Mouse (Mus musculus): Measurements from ENCODE around the gene Gna15. TPM values are rescaled to one million over a fixed set of nuclear protein-coding genes. Genes with fewer than 3 reads are reported as not detected.

Gene Gna15
- polyA plus RNA-seq, 2 experiments = 3.2 to 4.6 TPM

- Histone ChIP-seq H3K27me3 (ENCODE audit: control insufficient read depth, insufficient read depth, low read length) (no peaks in the 10 kb centered on the region), H3K36me3 (replicated peaks; ENCODE audit: control insufficient read depth, insufficient read depth, low read depth) (no peaks in the 10 kb centered on the region), H3K4me2 (ENCODE audit: low read depth) (peak overlapping the region; percentile 69), H3K9ac (replicated peaks) (peak overlapping the region; percentile 53), H3K4me3 (ENCODE audit: insufficient read depth in 1 of 2, low read depth in 2 of 2, low read length in 2 of 2) (peak overlapping the region; percentile 17 to 49), H3K4me1 (replicated peaks; ENCODE audit: control insufficient read depth in 2 of 2, insufficient read depth in 2 of 2, low read length in 1 of 2) (peaks cover 25 to 31% of the 10 kb centered on the region in 2 experiments), H3K27ac (peak overlapping the region; percentile 24; the same call in 1 of the 2 replicates), H3K9me3 (ENCODE audit: control insufficient read depth, low read length) (no peaks in the 10 kb centered on the region)
- peak; percentile 18; the same call in 1 of the 2 replicates for ATAC-seq (ENCODE audit: insufficient read depth)
- WGBS (ENCODE audit: insufficient replicate concordance) = 3% methylated on average over 19 of the region's 19 CpGs
- no peak for DNase-seq (ENCODE audit: low read depth in 3 of 3, low spot score in 3 of 3)
- TF ChIP-seq CTCF (IDR thresholded peaks at IDR 0.05; ENCODE audit: low read depth) = no peak
- TF ChIP-seq EP300 (IDR thresholded peaks at IDR 0.05; ENCODE audit: low read depth) = no peak
Observed at GRCm38 (mm10) chr10:81523570-81523969, 455 bp downstream of the Gna15 start.

- Histone ChIP-seq H3K36me3 (replicated peaks; ENCODE audit: control insufficient read depth, insufficient read depth, low read depth) (no peaks in the 10 kb centered on the region), H3K9ac (replicated peaks) (peak overlapping the region; percentile 53; the same call in 1 of the 2 replicates), H3K9me3 (ENCODE audit: control insufficient read depth, low read length) (no peaks in the 10 kb centered on the region), H3K27me3 (ENCODE audit: control insufficient read depth, insufficient read depth, low read length) (no peaks in the 10 kb centered on the region), H3K4me2 (ENCODE audit: low read depth) (peak overlapping the region; percentile 69), H3K27ac (no peak overlapping the region), H3K4me1 (replicated peaks; ENCODE audit: control insufficient read depth in 2 of 2, insufficient read depth in 2 of 2, low read length in 1 of 2) (peaks cover 25 to 36% of the 10 kb centered on the region in 2 experiments), H3K4me3 (ENCODE audit: insufficient read depth in 1 of 2, low read depth in 2 of 2, low read length in 2 of 2) (peak overlapping the region; percentile 17 to 49)
- ATAC-seq (ENCODE audit: insufficient read depth) (no peak), DNase-seq (ENCODE audit: low read depth in 3 of 3, low spot score in 3 of 3) (no peak)
- TF ChIP-seq CTCF (IDR thresholded peaks at IDR 0.05; ENCODE audit: low read depth) (no peak), EP300 (IDR thresholded peaks at IDR 0.05; ENCODE audit: low read depth) (no peak)
- 25% methylated on average over 6 of the region's 6 CpGs for WGBS (ENCODE audit: insufficient replicate concordance)
Observed at GRCm38 (mm10) chr10:81523142-81523541, 883 bp downstream of the Gna15 start.

GRCm38 (mm10) chr10:81519978-81520365 lies 4.1 kb downstream of the Gna15 start:
- no peaks in the 10 kb centered on the region for H3K9me3 ChIP-seq (ENCODE audit: control insufficient read depth, low read length)

GRCm38 (mm10) chr10:81519227-81519977 lies 4.6 kb downstream of the Gna15 start:
- no peak overlapping the region for H3K4me3 ChIP-seq (ENCODE audit: insufficient read depth in 1 of 2, low read depth in 2 of 2, low read length in 2 of 2)
- DNase-seq (ENCODE audit: low read depth in 3 of 3, low spot score in 3 of 3) = peak in 1 of 3 experiments; percentile 47
- H3K27ac ChIP-seq = peak overlapping the region; percentile 38
- no peaks in the 10 kb centered on the region for H3K27me3 ChIP-seq (ENCODE audit: control insufficient read depth, insufficient read depth, low read length)
- TF ChIP-seq CTCF (IDR thresholded peaks at IDR 0.05; ENCODE audit: low read depth) = no peak
- TF ChIP-seq EP300 (IDR thresholded peaks at IDR 0.05; ENCODE audit: low read depth) = peak; percentile 78
- no peak overlapping the region; the same call in 1 of the 2 replicates for H3K4me2 ChIP-seq (ENCODE audit: low read depth)
- no peaks in the 10 kb centered on the region for H3K36me3 ChIP-seq (replicated peaks; ENCODE audit: control insufficient read depth, insufficient read depth, low read depth)
- peak; percentile 78 for ATAC-seq (ENCODE audit: insufficient read depth)
- 6% methylated on average over 6 of the region's 6 CpGs for WGBS (ENCODE audit: insufficient replicate concordance)
- no peak overlapping the region for H3K9ac ChIP-seq (replicated peaks)
- H3K4me1 ChIP-seq (replicated peaks; ENCODE audit: control insufficient read depth in 2 of 2, insufficient read depth in 2 of 2, low read length in 1 of 2) = peaks cover 22 to 37% of the 10 kb centered on the region in 2 experiments
- H3K9me3 ChIP-seq (ENCODE audit: control insufficient read depth, low read length) = no peaks in the 10 kb centered on the region

More at GRCm38 (mm10) chr10:81519978-81520365, 4.1 kb downstream of the Gna15 start:
- H3K4me1 ChIP-seq (replicated peaks; ENCODE audit: control insufficient read depth in 2 of 2, insufficient read depth in 2 of 2, low read length in 1 of 2) = peaks cover 25 to 43% of the 10 kb centered on the region in 2 experiments
- H3K4me2 ChIP-seq (ENCODE audit: low read depth) = no peak overlapping the region; the same call in 1 of the 2 replicates
- ATAC-seq (ENCODE audit: insufficient read depth) (no peak), DNase-seq (ENCODE audit: low read depth in 3 of 3, low spot score in 3 of 3) (no peak)
- no peak overlapping the region for H3K4me3 ChIP-seq (ENCODE audit: insufficient read depth in 1 of 2, low read depth in 2 of 2, low read length in 2 of 2)
- WGBS (ENCODE audit: insufficient replicate concordance) = 21% methylated on average over 3 of the region's 3 CpGs
- no peak overlapping the region for H3K9ac ChIP-seq (replicated peaks)
- TF ChIP-seq EP300 (IDR thresholded peaks at IDR 0.05; ENCODE audit: low read depth) (no peak), CTCF (IDR thresholded peaks at IDR 0.05; ENCODE audit: low read depth) (no peak)
- H3K36me3 ChIP-seq (replicated peaks; ENCODE audit: control insufficient read depth, insufficient read depth, low read depth) = no peaks in the 10 kb centered on the region
- H3K27ac ChIP-seq = no peak overlapping the region
- no peaks in the 10 kb centered on the region for H3K27me3 ChIP-seq (ENCODE audit: control insufficient read depth, insufficient read depth, low read length)

- no peaks in the 10 kb centered on the region for H3K9me3 ChIP-seq (ENCODE audit: control insufficient read depth, low read length)
- no peak overlapping the region for H3K4me2 ChIP-seq (ENCODE audit: low read depth)
- TF ChIP-seq CTCF (IDR thresholded peaks at IDR 0.05; ENCODE audit: low read depth) (peak; percentile 83), EP300 (IDR thresholded peaks at IDR 0.05; ENCODE audit: low read depth) (no peak)
- H3K9ac ChIP-seq (replicated peaks) = no peak overlapping the region
- no peaks in the 10 kb centered on the region for H3K27me3 ChIP-seq (ENCODE audit: control insufficient read depth, insufficient read depth, low read length)
- 16% methylated on average over 4 of the region's 4 CpGs for WGBS (ENCODE audit: insufficient replicate concordance)
- no peaks in the 10 kb centered on the region; the same call in 1 of the 2 replicates for H3K36me3 ChIP-seq (replicated peaks; ENCODE audit: control insufficient read depth, insufficient read depth, low read depth)
- DNase-seq (ENCODE audit: low read depth in 3 of 3, low spot score in 3 of 3) (peak in 1 of 3 experiments; percentile 45), ATAC-seq (ENCODE audit: insufficient read depth) (peak; percentile 17; the same call in 1 of the 2 replicates)
- peaks cover 17 to 32% of the 10 kb centered on the region in 2 experiments for H3K4me1 ChIP-seq (replicated peaks; ENCODE audit: control insufficient read depth in 2 of 2, insufficient read depth in 2 of 2, low read length in 1 of 2)
- no peak overlapping the region; the same call in 1 of the 2 replicates for H3K27ac ChIP-seq
- H3K4me3 ChIP-seq (ENCODE audit: insufficient read depth in 1 of 2, low read depth in 2 of 2, low read length in 2 of 2) = no peak overlapping the region
Observed at GRCm38 (mm10) chr10:81518546-81518945, 5.5 kb downstream of the Gna15 start.
